Mouse (Mus musculus) hindbrain, embryonic 14.5 days (tissue): ENCODE results near the gene Rspry1. TPM values are rescaled to one million over a fixed set of nuclear protein-coding genes. Genes with fewer than 3 reads are reported as not detected.

Experiments
- ATAC-seq: fragments of 200-750 bp; cut with Nextera tagmentation; 2 replicates; pipeline ENCODE4 v1.8.0; 2017; ENCODE audit warnings: moderate number of reproducible peaks, mild to moderate bottlenecking, moderate TSS enrichment, moderate library complexity; ENCODE audit not compliant: low FRiP score
- DNase-seq: peaks from one replicate; pipeline ENCODE4 v3.0.0-alpha.2; 2015; ENCODE audit warnings: low spot score
- H3K27ac ChIP-seq: fragments of 300-500 bp; sonication (generic); 2 replicates; pipeline ENCODE4 v1.5.1; 2014; ENCODE audit warnings: mild to moderate bottlenecking, moderate library complexity
- H3K27me3 ChIP-seq: fragments of 300-500 bp; sonication (generic); 2 replicates; pipeline ENCODE4 v1.6.1; 2014; ENCODE audit warnings: mild to moderate bottlenecking, low read length, mixed read lengths; ENCODE audit not compliant: control insufficient read depth, insufficient read depth
- H3K36me3 ChIP-seq: fragments of 300-500 bp; sonication (generic); replicated peaks from 2 replicates; pipeline ENCODE4 v1.6.1; 2014; ENCODE audit not compliant: control insufficient read depth, insufficient read depth
- H3K4me1 ChIP-seq: fragments of 300-500 bp; sonication (generic); replicated peaks from 2 replicates; pipeline ENCODE4 v1.6.1; 2014; ENCODE audit warnings: antibody characterized with exemption, low read length, mixed read lengths; ENCODE audit not compliant: control insufficient read depth, insufficient read depth
- H3K4me2 ChIP-seq: fragments of 300-500 bp; sonication (generic); replicated peaks from 2 replicates; pipeline ENCODE4 v1.6.1; 2014; ENCODE audit warnings: mild to moderate bottlenecking, moderate library complexity
- H3K4me3 ChIP-seq: fragments of 300-500 bp; sonication (generic); replicated peaks from 2 replicates; pipeline ENCODE4 v1.5.1; 2014; ENCODE audit warnings: mild to moderate bottlenecking, low read length
- H3K9ac ChIP-seq: fragments of 300-500 bp; sonication (generic); 2 replicates; pipeline ENCODE4 v1.6.1; 2014
- H3K9me3 ChIP-seq: fragments of 300-500 bp; sonication (generic); 2 replicates; pipeline ENCODE4 v1.6.1; 2016; ENCODE audit warnings: low read length; ENCODE audit not compliant: control insufficient read depth
- WGBS: fragments of 180-500 bp; shearing (Covaris S2); extraction: QIAGEN DNeasy Blood & Tissue Kit; methylation state at CpG from one replicate; pipeline ENCODE4 v1.1.7; 2014; 5-methylcytosine and 5-hydroxymethylcytosine counted together
- polyA plus RNA-seq: library from polyadenylated mRNA; unstranded; fragments of >200 nt; fragmentation: Nextera tagmentation; extraction: Ambion mirVana; gene quantifications from 2 replicates; pipeline ENCODE4 v1.2.1, GENCODE M21; 2014

Gene Rspry1
- polyA plus RNA-seq, 1 experiment from 2014 or later = 44.8 TPM

DNA sequence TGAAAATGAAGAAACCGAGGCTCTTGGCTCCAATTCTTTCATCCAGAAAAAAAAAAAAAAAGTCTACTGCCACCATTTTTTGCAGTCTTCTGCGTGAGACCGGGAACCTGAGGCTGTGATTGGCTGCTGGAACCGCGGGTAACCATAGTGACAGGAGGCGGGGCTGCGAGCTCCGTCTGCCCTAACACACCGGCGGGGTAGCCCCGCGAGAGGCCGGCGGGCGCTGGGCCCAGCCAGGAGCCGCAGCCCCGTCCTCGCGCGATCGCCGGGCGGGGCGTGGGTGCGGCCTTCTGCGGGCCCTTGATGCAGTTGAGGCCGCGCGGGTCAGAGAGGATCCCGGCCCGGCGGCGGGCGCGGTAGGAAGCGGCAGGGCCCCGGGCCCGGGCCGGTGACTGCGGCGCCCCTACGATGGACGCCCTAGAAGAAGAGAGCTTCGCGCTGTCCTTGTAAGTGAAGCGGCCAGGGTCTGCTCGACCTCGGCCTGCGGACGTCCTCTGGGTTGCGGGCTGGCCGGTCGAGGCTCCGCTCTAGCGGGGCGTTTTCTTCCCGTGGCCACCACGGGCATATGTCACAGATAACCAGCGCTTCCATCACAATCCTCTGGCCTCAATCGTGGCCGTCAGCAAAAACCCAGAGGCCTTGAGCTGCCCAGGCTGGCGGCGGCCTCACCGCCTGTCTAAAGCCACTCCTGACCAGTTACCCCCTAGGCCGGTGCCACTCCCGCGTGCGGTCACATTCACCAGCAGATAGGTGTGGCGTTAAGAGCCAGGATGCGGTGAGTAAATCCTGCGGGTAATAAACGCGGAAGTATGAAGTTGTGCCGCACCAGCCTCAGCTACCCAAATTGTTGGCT, 64.9 kb downstream of the Rspry1 start, which contains the start of gene Arl2bp:
Arl2bp (plus strand) TSS at position 145 of the 853 bp plus-strand sequence.
- peaks cover 19% of the 10 kb centered on the region for H3K4me1 ChIP-seq
- H3K36me3 ChIP-seq = peaks cover 34% of the 10 kb centered on the region
- peak; percentile 93 for DNase-seq
- under 1% methylated on average over 67 of the region's 74 CpGs for WGBS
- H3K9me3 ChIP-seq = no peaks in the 10 kb centered on the region
- peak within 1 kb of the TSS; percentile 69 for H3K4me2 ChIP-seq
- H3K27me3 ChIP-seq = no peaks in the 10 kb centered on the region
- peak within 1 kb of the TSS; percentile 99 for H3K9ac ChIP-seq
- peak within 1 kb of the TSS; percentile 97 for H3K27ac ChIP-seq
- ATAC-seq = peak; percentile 99
- H3K4me3 ChIP-seq = peak within 1 kb of the TSS; percentile 99

DNA sequence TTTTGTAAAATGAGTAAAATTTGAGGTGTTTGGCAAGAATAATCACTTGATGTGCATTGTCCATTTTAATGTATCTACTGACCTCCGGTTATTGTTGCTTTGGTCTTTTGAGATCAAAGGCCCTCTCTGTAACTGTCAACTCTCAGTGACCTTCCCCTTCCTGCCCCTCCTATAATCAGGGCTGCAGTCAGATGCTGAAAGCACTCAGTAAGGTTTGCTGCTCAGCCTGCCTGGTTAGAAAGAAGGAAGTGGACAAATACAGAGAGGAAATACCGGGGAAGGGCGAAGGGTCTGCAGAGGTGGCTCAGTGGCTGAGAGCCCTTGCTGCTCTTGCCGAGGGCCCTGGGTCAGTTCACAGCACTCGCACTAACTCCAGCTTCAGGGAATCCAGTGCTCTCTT, 72.6 kb downstream of the Rspry1 start:
- Histone ChIP-seq H3K9me3 (no peaks in the 10 kb centered on the region), H3K9ac (no peak overlapping the region), H3K27ac (no peak overlapping the region), H3K4me3 (no peak overlapping the region), H3K27me3 (no peaks in the 10 kb centered on the region), H3K4me2 (no peak overlapping the region), H3K4me1 (no peaks in the 10 kb centered on the region), H3K36me3 (peaks cover 59% of the 10 kb centered on the region)
- ATAC-seq = no peak
- no peak for DNase-seq
- WGBS = 90% methylated on average over 5 of the region's 5 CpGs

DNA sequence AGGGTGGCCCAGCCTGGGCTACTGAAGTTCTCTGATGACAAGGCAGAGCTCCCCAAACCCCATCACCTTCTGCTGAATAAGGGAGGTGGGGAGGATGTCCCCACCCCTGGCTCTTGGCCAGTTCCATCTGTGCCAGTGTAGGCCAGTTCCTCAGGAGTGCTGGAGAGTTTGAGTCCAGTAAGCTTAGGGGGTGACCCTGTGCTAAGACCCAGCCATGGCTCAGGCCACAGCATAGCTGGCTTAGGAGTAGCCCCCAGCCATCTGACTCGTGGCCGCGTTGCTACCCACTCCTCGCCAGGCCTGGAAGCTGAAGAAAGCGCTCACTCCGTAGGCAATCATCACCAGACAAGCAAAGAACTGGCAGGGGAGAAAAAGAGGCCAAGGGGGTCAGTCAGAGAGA, 74.2 kb downstream of the Rspry1 start:
- Histone ChIP-seq H3K4me3 (no peak overlapping the region), H3K4me2 (no peak overlapping the region), H3K9me3 (no peaks in the 10 kb centered on the region), H3K27me3 (no peaks in the 10 kb centered on the region), H3K36me3 (peaks cover 45% of the 10 kb centered on the region), H3K27ac (no peak overlapping the region), H3K9ac (no peak overlapping the region), H3K4me1 (no peaks in the 10 kb centered on the region)
- ATAC-seq (no peak), DNase-seq (no peak)
- WGBS = 84% methylated on average over 6 of the region's 6 CpGs

DNA sequence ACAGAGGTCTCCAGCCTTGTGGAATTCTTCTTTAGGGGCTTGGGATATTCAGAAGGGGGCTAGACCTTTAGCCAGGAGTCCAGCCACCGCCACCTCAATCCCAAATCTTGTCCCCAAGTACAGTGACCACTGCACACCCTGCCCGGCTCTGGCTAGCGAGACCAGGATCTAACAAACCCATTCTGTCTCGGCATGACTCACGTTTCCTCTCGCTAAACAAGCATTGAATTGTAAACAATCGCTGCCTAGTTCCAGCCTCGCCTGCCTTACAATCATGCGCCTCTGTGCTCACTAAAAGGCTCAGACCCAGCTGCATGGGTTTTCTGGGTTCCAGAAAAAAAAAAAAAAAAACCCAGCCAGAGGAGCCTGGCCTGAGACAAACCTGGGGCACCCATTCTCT, 76.8 kb downstream of the Rspry1 start:
- no peak for DNase-seq
- Histone ChIP-seq H3K27me3 (no peaks in the 10 kb centered on the region), H3K9ac (no peak overlapping the region), H3K36me3 (peaks cover 19% of the 10 kb centered on the region), H3K4me2 (no peak overlapping the region), H3K4me3 (no peak overlapping the region), H3K4me1 (no peaks in the 10 kb centered on the region), H3K9me3 (no peaks in the 10 kb centered on the region), H3K27ac (peak overlapping the region; percentile 46; the same call in 1 of the 2 replicates)
- 43% methylated on average over 9 of the region's 9 CpGs for WGBS
- ATAC-seq = no peak

DNA sequence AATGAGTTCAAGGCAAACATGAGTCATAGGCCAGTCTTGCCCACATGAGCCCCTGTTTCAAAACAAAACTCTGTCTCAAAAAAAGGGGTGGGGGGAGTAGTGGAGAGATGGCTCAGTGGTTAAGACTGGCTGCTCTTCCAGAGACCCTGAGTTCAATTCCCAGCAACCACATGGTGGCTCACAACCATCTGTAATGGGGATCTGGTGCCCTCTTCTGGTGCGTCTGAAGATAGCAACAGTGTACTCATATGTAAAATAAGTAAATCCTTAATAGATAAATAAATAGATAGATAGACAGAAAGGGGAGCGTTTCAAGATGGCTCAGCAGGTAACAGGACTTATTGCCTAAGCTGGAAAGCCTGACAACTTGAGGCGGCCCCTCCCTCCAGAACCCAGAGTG, 78.7 kb downstream of the Rspry1 start:
- H3K4me1 ChIP-seq = no peaks in the 10 kb centered on the region
- H3K27me3 ChIP-seq = no peaks in the 10 kb centered on the region
- DNase-seq (no peak), ATAC-seq (no peak)
- 86% methylated on average over 3 of the region's 3 CpGs for WGBS
- no peak overlapping the region for H3K4me3 ChIP-seq
- no peak overlapping the region for H3K9ac ChIP-seq
- H3K36me3 ChIP-seq = peaks cover 1% of the 10 kb centered on the region; the same call in 1 of the 2 replicates
- no peaks in the 10 kb centered on the region for H3K9me3 ChIP-seq
- no peak overlapping the region for H3K27ac ChIP-seq
- H3K4me2 ChIP-seq = no peak overlapping the region

DNA sequence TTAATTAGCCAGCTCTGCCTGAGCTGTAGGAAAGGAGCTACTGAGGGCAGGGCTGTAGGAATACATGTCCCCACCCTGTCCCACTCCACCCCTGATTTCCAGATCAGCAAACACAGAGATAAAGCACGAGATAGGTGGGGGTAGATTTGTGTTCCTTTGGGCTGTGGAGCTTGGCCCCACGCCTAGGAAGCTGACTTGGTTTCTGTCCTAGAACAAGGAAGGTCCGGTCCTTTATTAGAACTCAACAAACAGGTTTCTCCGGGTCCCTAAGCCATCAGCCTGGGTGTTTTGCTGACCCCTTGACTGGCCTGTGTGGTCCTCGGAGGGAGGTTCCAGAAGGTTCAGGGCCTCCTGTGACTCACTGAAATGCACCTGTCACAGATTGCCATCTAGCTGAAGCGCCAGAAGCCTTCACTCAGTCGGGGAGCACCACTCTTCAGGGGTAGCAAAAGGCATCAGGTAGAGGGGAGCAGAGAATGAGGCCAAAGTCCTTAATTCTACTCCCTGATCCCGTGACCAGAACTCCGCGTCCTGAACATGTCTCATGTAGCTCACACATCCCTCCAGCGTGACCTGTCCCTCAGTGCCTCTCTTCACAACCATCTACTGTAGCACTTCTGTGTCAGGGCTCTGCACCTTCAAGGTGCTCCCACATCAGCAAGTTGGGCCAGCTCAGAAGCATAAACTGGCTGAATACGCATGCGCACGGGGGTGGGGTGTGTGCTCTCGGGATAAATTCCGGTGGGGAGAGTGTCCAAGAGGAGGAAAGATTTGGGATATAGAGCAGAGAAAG, 81.2 kb downstream of the Rspry1 start:
- Histone ChIP-seq H3K4me1 (no peaks in the 10 kb centered on the region), H3K27ac (no peak overlapping the region), H3K9ac (no peak overlapping the region), H3K4me2 (no peak overlapping the region), H3K9me3 (no peaks in the 10 kb centered on the region), H3K36me3 (no peaks in the 10 kb centered on the region), H3K4me3 (no peak overlapping the region), H3K27me3 (no peaks in the 10 kb centered on the region)
- 87% methylated on average over 16 of the region's 16 CpGs for WGBS
- ATAC-seq (no peak), DNase-seq (no peak)

DNA sequence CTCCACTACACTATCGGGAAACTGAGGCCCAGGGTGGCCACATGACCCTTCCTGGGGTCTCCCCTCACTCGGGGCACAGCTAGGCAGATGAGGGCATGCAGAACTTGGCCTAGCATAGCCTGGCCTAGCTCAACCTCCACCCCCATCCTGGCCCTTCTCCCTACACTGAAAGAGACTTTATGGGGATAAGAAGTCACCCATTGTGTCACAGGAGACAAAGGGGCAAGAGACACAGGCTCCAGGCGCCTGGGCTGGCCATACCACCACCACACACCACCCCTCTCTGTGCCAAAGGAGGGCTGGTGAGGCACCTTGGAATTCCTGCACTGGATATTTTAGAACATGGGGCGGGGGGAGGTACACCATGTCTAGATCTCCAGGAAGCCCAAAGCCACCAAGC, 82.5 kb downstream of the Rspry1 start:
- Histone ChIP-seq H3K27ac (no peak overlapping the region), H3K4me2 (no peak overlapping the region), H3K36me3 (no peaks in the 10 kb centered on the region), H3K27me3 (no peaks in the 10 kb centered on the region), H3K4me1 (no peaks in the 10 kb centered on the region), H3K9ac (no peak overlapping the region), H3K4me3 (no peak overlapping the region), H3K9me3 (no peaks in the 10 kb centered on the region)
- ATAC-seq (no peak), DNase-seq (no peak)
- WGBS = 65% methylated on average over 4 of the region's 4 CpGs

DNA sequence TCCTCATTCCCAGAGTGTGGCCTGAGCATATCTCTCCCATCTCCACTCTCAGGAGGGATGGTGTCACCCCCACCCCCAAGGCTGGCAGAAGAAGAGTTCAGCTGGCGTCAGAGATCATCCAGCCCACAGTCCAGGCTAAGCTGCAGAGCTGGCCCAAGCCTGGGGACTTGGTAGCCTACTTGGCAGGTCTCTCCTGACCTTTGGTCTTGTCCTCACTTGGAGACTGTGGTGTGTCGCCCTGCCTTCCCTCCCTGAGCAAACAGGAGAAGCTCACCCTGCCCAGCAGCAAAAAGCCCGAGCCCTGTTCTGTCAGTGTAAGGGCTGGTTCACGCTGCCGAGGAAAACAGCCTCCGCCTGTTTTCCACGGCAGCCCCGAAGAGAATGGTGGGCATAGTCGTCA, 84.2 kb downstream of the Rspry1 start:
- Histone ChIP-seq H3K4me1 (no peaks in the 10 kb centered on the region), H3K9me3 (no peaks in the 10 kb centered on the region), H3K4me3 (no peak overlapping the region), H3K27me3 (no peaks in the 10 kb centered on the region), H3K36me3 (no peaks in the 10 kb centered on the region), H3K4me2 (no peak overlapping the region), H3K9ac (no peak overlapping the region), H3K27ac (no peak overlapping the region)
- DNase-seq (no peak), ATAC-seq (no peak)
- WGBS = 77% methylated on average over 9 of the region's 9 CpGs

DNA sequence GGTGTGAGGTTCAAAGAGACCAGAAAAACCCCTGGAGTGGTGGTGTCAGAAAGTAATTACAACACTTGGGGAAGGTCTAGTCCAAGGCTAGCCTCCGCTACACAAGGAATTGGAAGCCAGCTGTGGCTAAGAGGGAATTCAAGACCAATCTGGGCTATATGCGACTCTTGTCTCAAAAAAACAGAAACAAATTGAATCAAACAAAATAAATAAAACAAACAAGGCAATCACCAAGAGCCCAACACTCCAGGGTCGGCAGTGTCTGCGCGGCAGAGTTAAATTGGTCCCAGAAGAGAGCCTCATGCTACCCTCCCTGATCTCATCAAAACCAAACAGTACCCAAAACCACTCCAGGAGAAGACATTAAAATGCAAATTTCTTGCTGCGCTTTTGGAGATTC, 93.0 kb downstream of the Rspry1 start:
- WGBS = 4% methylated on average over 6 of the region's 6 CpGs
- no peak overlapping the region for H3K4me3 ChIP-seq

More for the DNA sequence above, 93.0 kb downstream of the Rspry1 start:
- peaks cover 57% of the 10 kb centered on the region for H3K27me3 ChIP-seq
- no peak overlapping the region for H3K9ac ChIP-seq
- DNase-seq (no peak), ATAC-seq (no peak)
- peaks cover 9% of the 10 kb centered on the region for H3K4me1 ChIP-seq
- H3K36me3 ChIP-seq = no peaks in the 10 kb centered on the region
- no peak overlapping the region for H3K27ac ChIP-seq
- H3K4me2 ChIP-seq = 0 out of 2 replicates have a peak overlapping the region, but pooled peaks have one; percentile 66
- no peaks in the 10 kb centered on the region for H3K9me3 ChIP-seq
